Mouse (Mus musculus) small intestine, adult 2 months (tissue): ENCODE results near the gene Ebf1. TPM values are rescaled to one million over a fixed set of nuclear protein-coding genes. Genes with fewer than 3 reads are reported as not detected.

Experiments
- H3K27ac ChIP-seq: fragments of 200-500 bp; 2 replicates; pipeline ENCODE4 v1.5.1; 2012; ENCODE audit warnings: low read depth, low read length, control low read depth, inconsistent platforms; ENCODE audit not compliant: insufficient read depth
- H3K27me3 ChIP-seq: fragments of 200-500 bp; 2 replicates; pipeline ENCODE4 v1.6.1; 2012; ENCODE audit warnings: mild to moderate bottlenecking, moderate library complexity, low read length, inconsistent platforms; ENCODE audit not compliant: control insufficient read depth, insufficient read depth
- H3K36me3 ChIP-seq: fragments of 200-500 bp; 2 replicates; pipeline ENCODE4 v1.6.1; 2012; ENCODE audit warnings: mild to moderate bottlenecking, low read length, control low read depth, inconsistent platforms; ENCODE audit not compliant: control insufficient read depth, insufficient read depth
- H3K4me1 ChIP-seq: fragments of 200-500 bp; 2 replicates; pipeline ENCODE4 v1.6.1; 2012; ENCODE audit warnings: low read length, inconsistent platforms, mixed read lengths; ENCODE audit not compliant: control insufficient read depth, insufficient read depth, insufficient read length
- H3K4me3 ChIP-seq: fragments of 200-500 bp; 2 replicates; pipeline ENCODE4 v1.5.1; 2012; ENCODE audit warnings: low read depth, mild to moderate bottlenecking, control low read depth, inconsistent platforms, low read length, moderate library complexity
- CTCF ChIP-seq: fragments of 200-500 bp; IDR thresholded peaks from 2 replicates; pipeline ENCODE4 v1.5.1; 2012; ENCODE audit warnings: low read depth, mild to moderate bottlenecking, control low read depth, inconsistent platforms, low read length, moderate library complexity, mixed read lengths; ENCODE audit not compliant: insufficient replicate concordance, insufficient read length; ENCODE audit errors: extremely low read depth
- POLR2A ChIP-seq: fragments of 200-500 bp; IDR thresholded peaks from 2 replicates; pipeline ENCODE4 v1.6.1; 2012; ENCODE audit warnings: low read depth, mild to moderate bottlenecking, control low read depth, inconsistent platforms, low read length, moderate library complexity
- WGBS: fragments of 180-500 bp; shearing (Covaris S2); methylation state at CpG from one replicate; pipeline ENCODE4 v1.1.7; 2018; 5-methylcytosine and 5-hydroxymethylcytosine counted together
- polyA plus RNA-seq: library from polyadenylated mRNA; depleted of rRNA; stranded (reverse); fragments of >200 nt; gene quantifications from 2 replicates; pipeline ENCODE4 v1.2.3, GENCODE M21; 2012

Ebf1 gene
- polyA plus RNA-seq, 1 experiment, result 2.5 TPM

- no peaks in the 10 kb centered on the region for H3K4me1 ChIP-seq
- H3K27ac ChIP-seq, result no peak overlapping the region
- H3K27me3 ChIP-seq, result no peaks in the 10 kb centered on the region
- no peaks in the 10 kb centered on the region for H3K36me3 ChIP-seq
- TF ChIP-seq POLR2A, result no peak
- TF ChIP-seq CTCF, result no peak
- H3K4me3 ChIP-seq, result no peak overlapping the region
- 76% methylated on average over 15 of the region's 15 CpGs for WGBS
Observed at GRCm38 (mm10) chr11:44632064-44632968, 15.2 kb downstream of the Ebf1 start.

GRCm38 (mm10) chr11:44633001-44633693, 16.0 kb downstream of the Ebf1 start:
- H3K27me3 ChIP-seq, result no peaks in the 10 kb centered on the region
- 81% methylated on average over 2 of the region's 2 CpGs for WGBS
- H3K27ac ChIP-seq, result no peak overlapping the region
- H3K4me1 ChIP-seq, result no peaks in the 10 kb centered on the region
- H3K4me3 ChIP-seq, result no peak overlapping the region
- H3K36me3 ChIP-seq, result no peaks in the 10 kb centered on the region
- TF ChIP-seq POLR2A (no peak), CTCF (no peak)

- 86% methylated on average over 6 of the region's 6 CpGs for WGBS
- no peaks in the 10 kb centered on the region for H3K36me3 ChIP-seq
- no peaks in the 10 kb centered on the region for H3K27me3 ChIP-seq
- no peak overlapping the region for H3K27ac ChIP-seq
- no peaks in the 10 kb centered on the region for H3K4me1 ChIP-seq
- TF ChIP-seq CTCF (no peak), POLR2A (no peak)
- H3K4me3 ChIP-seq, result no peak overlapping the region
Observed at GRCm38 (mm10) chr11:44634552-44635193, 17.6 kb downstream of the Ebf1 start.

GRCm38 (mm10) chr11:44636241-44636640, 19.1 kb downstream of the Ebf1 start:
- 69% methylated on average over 1 of the region's 1 CpGs for whole genome bisulfite sequencing

GRCm38 (mm10) chr11:44638193-44638754, 21.2 kb downstream of the Ebf1 start:
- WGBS, result 43% methylated on average over 4 of the region's 4 CpGs
- TF ChIP-seq POLR2A (no peak), CTCF (no peak)
- no peaks in the 10 kb centered on the region for H3K4me1 ChIP-seq

More at GRCm38 (mm10) chr11:44636241-44636640, 19.1 kb downstream of the Ebf1 start:
- Histone ChIP-seq H3K4me3 (no peak overlapping the region), H3K36me3 (no peaks in the 10 kb centered on the region), H3K4me1 (no peaks in the 10 kb centered on the region), H3K27me3 (no peaks in the 10 kb centered on the region), H3K27ac (no peak overlapping the region)
- TF ChIP-seq POLR2A, result no peak
- no peak for TF ChIP-seq CTCF

GRCm38 (mm10) chr11:44641496-44641895, 24.4 kb downstream of the Ebf1 start:
- no peak overlapping the region for H3K4me3 ChIP-seq
- no peak for TF ChIP-seq POLR2A
- TF ChIP-seq CTCF, result no peak
- H3K36me3 ChIP-seq, result no peaks in the 10 kb centered on the region
- no peak overlapping the region for H3K27ac ChIP-seq
- no peaks in the 10 kb centered on the region for H3K4me1 ChIP-seq
- H3K27me3 ChIP-seq, result no peaks in the 10 kb centered on the region
- 48% methylated on average over 2 of the region's 2 CpGs for WGBS

More at GRCm38 (mm10) chr11:44638193-44638754, 21.2 kb downstream of the Ebf1 start:
- H3K36me3 ChIP-seq, result no peaks in the 10 kb centered on the region
- H3K27ac ChIP-seq, result no peak overlapping the region
- no peaks in the 10 kb centered on the region for H3K27me3 ChIP-seq
- H3K4me3 ChIP-seq, result no peak overlapping the region

GRCm38 (mm10) chr11:44654340-44655019, 37.4 kb downstream of the Ebf1 start:
- Histone ChIP-seq H3K4me1 (no peaks in the 10 kb centered on the region), H3K27ac (no peak overlapping the region), H3K27me3 (no peaks in the 10 kb centered on the region), H3K36me3 (no peaks in the 10 kb centered on the region), H3K4me3 (no peak overlapping the region)
- WGBS, result 71% methylated on average over 8 of the region's 8 CpGs
- TF ChIP-seq POLR2A (no peak), CTCF (no peak)
